Mouse (Mus musculus) kidney, embryonic 15.5 days (tissue): ENCODE results near the gene Krtap10-4. TPM values are rescaled to one million over a fixed set of nuclear protein-coding genes. Genes with fewer than 3 reads are reported as not detected.
"Not testable (repeated sequence)": the region's sequence is repeated elsewhere in the genome, so short reads cannot be mapped to it uniquely, and the experiment has no call there.

ENCODE experiments used
- ATAC-seq: fragments of 200-750 bp; cut with Nextera tagmentation; replicated peaks from 2 replicates; pipeline ENCODE4 v1.8.0; 2017; ENCODE audit warnings: moderate TSS enrichment; ENCODE audit not compliant: low FRiP score
- H3K27ac ChIP-seq: fragments of 300-500 bp; sonication (generic); 2 replicates; pipeline ENCODE4 v1.5.1; 2015; ENCODE audit warnings: mild to moderate bottlenecking, inconsistent platforms
- H3K27me3 ChIP-seq: fragments of 300-500 bp; sonication (generic); 2 replicates; pipeline ENCODE4 v1.6.1; 2015; ENCODE audit warnings: inconsistent platforms
- H3K36me3 ChIP-seq: fragments of 300-500 bp; sonication (generic); 2 replicates; pipeline ENCODE4 v1.6.1; 2015; ENCODE audit warnings: inconsistent platforms
- H3K4me1 ChIP-seq: fragments of 300-500 bp; sonication (generic); 2 replicates; pipeline ENCODE4 v1.6.1; 2015; ENCODE audit warnings: inconsistent platforms
- H3K4me2 ChIP-seq: fragments of 300-500 bp; sonication (generic); 2 replicates; pipeline ENCODE4 v1.6.1; 2015; ENCODE audit warnings: moderate library complexity, mild to moderate bottlenecking, inconsistent platforms
- H3K4me3 ChIP-seq: fragments of 300-500 bp; sonication (generic); replicated peaks from 2 replicates; pipeline ENCODE4 v1.5.1; 2015; ENCODE audit warnings: mild to moderate bottlenecking, inconsistent platforms
- H3K9ac ChIP-seq: fragments of 300-500 bp; sonication (generic); 2 replicates; pipeline ENCODE4 v1.6.1; 2015; ENCODE audit warnings: mild to moderate bottlenecking, inconsistent platforms
- H3K9me3 ChIP-seq: fragments of 300-500 bp; sonication (generic); replicated peaks from 2 replicates; pipeline ENCODE4 v1.6.1; 2016; ENCODE audit warnings: inconsistent platforms
- WGBS: fragments of 180-500 bp; shearing (Covaris S2); methylation state at CpG from one replicate; pipeline ENCODE4 v1.1.7; 2015; ENCODE audit warnings: mixed read lengths; 5-methylcytosine and 5-hydroxymethylcytosine counted together
- polyA plus RNA-seq: library from polyadenylated mRNA; unstranded; fragments of >200 nt; fragmentation: Nextera tagmentation; extraction: Ambion mirVana; gene quantifications from 2 replicates; pipeline ENCODE4 v1.2.1, GENCODE M21; 2015

Krtap10-4 gene
- polyA plus RNA-seq, 1 experiment from 2014 or later, result not detected

DNA sequence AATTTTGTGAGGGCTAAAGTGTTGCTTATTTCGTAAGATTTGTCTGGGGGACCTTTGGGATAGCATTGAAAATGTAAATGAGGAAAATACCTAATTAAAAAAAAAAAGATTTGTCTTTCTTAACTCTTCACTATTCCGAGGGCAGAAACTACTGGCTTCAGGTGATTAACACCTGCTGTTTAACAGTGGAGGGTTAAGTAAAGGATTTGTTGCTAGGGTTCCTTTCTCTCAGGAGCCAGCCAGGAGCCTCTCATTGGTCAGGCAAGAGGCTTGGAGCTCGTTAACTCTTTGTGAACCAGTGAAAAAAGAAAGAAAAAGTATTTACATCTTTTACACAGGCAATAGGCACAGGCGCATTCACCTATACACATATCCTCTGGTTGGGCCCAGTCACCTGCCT lies 7.7 kb downstream of the Krtap10-4 start:
- Histone ChIP-seq H3K27me3 (no peaks in the 10 kb centered on the region), H3K36me3 (no peaks in the 10 kb centered on the region), H3K9ac (no peak overlapping the region), H3K4me3 (no peak overlapping the region), H3K9me3 (no peaks in the 10 kb centered on the region), H3K4me1 (no peaks in the 10 kb centered on the region), H3K27ac (no peak overlapping the region), H3K4me2 (no peak overlapping the region)
- ATAC-seq, result no peak
- 51% methylated on average over 4 of the region's 4 CpGs for WGBS

DNA sequence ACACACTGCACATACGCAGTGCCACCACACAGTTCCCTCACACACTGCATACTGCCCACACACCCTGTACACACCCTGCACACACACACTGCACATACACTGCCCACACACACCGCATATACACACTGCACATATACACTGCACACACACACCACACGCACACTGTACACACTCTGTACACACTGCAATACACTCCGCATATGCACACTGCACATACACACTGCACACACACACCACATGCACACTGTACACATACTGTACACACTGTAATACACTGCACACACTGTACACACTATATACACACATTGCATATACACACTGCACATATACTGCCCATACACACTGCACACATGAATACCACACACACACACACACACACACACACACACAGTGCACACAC lies 8.4 kb downstream of the Krtap10-4 start:
- Histone ChIP-seq H3K9ac (no peak overlapping the region), H3K27ac (no peak overlapping the region), H3K4me3 (no peak overlapping the region), H3K36me3 (no peaks in the 10 kb centered on the region), H3K4me1 (no peaks in the 10 kb centered on the region), H3K4me2 (no peak overlapping the region), H3K9me3 (no peaks in the 10 kb centered on the region), H3K27me3 (no peaks in the 10 kb centered on the region)
- WGBS, result 96% methylated on average over 4 of the region's 4 CpGs
- no peak for ATAC-seq

DNA sequence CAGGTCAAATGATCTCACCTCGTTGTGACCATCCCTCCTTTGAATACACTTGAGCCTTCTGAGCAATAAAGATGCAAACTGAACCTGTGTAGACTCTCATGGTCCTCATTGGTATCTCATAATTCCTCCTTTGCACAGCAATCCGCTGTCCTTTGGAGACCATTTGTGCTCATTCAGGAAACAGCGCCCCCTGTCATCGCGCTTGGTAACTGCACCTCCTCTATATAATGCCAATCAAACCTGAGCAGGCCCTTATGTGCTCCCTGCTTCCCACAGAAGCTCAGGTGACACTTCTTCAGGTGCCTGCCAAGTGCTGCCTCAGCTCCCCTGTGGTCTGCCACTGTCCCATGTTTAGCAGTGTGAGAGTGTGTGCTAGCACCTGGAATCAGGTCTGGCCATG lies 11.4 kb downstream of the Krtap10-4 start:
- ATAC-seq, result no peak
- H3K27me3 ChIP-seq, result no peaks in the 10 kb centered on the region
- H3K36me3 ChIP-seq, result no peaks in the 10 kb centered on the region
- H3K4me3 ChIP-seq, result no peak overlapping the region
- H3K4me2 ChIP-seq, result no peak overlapping the region
- H3K4me1 ChIP-seq, result no peaks in the 10 kb centered on the region
- no peak overlapping the region for H3K27ac ChIP-seq
- no peaks in the 10 kb centered on the region for H3K9me3 ChIP-seq
- H3K9ac ChIP-seq, result no peak overlapping the region
- 30% methylated on average over 5 of the region's 5 CpGs for WGBS

DNA sequence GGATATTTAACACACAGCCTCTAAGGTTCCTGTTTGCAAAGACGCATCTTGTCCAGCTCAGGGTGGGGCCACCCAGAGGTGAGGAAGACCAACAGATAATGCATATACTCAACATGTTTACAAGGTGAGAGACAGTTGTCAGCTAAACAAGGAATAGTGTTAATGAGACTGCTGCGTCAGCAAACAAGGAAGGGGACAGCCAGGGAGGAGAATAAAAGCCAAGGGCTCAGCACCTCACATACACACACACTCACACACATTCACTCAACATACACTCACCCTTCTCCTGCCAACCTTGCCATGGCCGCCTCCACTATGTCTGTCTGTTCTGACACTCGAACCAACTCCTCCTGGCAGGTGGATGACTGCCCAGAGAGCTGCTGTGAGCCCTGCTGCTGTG lies 12.5 kb downstream of the Krtap10-4 start, which contains the start of gene Gm2696:
Gene Gm2696 (plus strand): TSS at position 301 of the 400 bp plus-strand sequence.
- Histone ChIP-seq H3K4me2 (no peak within 1 kb of the TSS), H3K27me3 (no peaks in the 10 kb centered on the region), H3K9me3 (no peaks in the 10 kb centered on the region), H3K4me1 (no peaks in the 10 kb centered on the region), H3K9ac (no peak within 1 kb of the TSS), H3K27ac (no peak within 1 kb of the TSS), H3K36me3 (no peaks in the 10 kb centered on the region), H3K4me3 (no peak within 1 kb of the TSS)
- ATAC-seq, result no peak
- 53% methylated on average over 4 of the region's 4 CpGs for WGBS

DNA sequence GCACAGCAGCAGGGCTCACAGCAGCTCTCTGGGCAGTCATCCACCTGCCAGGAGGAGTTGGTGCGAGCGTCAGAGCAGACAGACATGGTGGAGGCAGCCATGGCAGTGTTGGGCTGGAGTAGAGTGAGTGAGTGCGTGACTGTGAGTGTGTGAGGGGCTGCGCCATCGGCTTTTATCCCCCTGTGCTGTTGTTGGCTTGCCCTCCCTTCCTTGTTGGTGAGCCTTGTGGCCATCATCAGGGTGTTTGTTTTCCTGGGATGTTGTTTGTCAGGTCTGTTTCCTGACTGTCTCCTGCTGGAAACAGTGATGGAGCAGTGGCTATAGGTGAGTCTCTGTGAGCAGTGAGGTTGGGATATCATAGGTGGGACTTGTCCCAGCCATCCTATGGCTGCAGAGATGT lies 15.2 kb downstream of the Krtap10-4 start, which contains the start of gene Gm9507:
Gene Gm9507 (minus strand): TSS at position 101 of the 400 bp plus-strand sequence.
- H3K4me3 ChIP-seq, result no peak within 1 kb of the TSS
- no peaks in the 10 kb centered on the region for H3K4me1 ChIP-seq
- no peaks in the 10 kb centered on the region for H3K9me3 ChIP-seq
- no peaks in the 10 kb centered on the region for H3K36me3 ChIP-seq
- H3K27ac ChIP-seq, result no peak within 1 kb of the TSS
- no peak within 1 kb of the TSS for H3K4me2 ChIP-seq
- H3K9ac ChIP-seq, result no peak within 1 kb of the TSS
- no peak for ATAC-seq
- no peaks in the 10 kb centered on the region for H3K27me3 ChIP-seq
- WGBS, result 68% methylated on average over 5 of the region's 5 CpGs

DNA sequence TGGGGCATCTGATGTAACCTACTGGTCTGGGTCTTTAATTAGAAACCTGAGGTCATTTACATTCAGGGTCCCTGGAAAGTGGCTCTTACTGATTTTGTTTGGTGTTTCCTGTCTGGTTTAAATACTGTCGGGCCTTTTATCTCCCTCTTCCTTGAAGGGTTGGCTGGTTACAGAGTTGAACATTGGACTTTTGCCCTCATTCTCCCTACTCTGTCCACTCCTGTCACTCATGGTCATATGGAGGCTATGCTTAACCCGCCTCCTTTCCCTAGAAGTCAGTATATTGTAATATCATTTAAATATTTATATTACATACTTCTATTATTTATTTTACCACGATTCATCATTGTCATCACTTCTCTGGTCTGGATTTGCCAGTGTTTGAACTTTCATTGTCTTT lies 22.8 kb downstream of the Krtap10-4 start:
- no peak overlapping the region for H3K9ac ChIP-seq
- H3K36me3 ChIP-seq, result no peaks in the 10 kb centered on the region
- ATAC-seq, result no peak
- no peak overlapping the region for H3K4me3 ChIP-seq
- H3K9me3 ChIP-seq, result no peaks in the 10 kb centered on the region
- no peak overlapping the region for H3K27ac ChIP-seq
- no peaks in the 10 kb centered on the region for H3K4me1 ChIP-seq
- 84% methylated on average over 3 of the region's 3 CpGs for whole genome bisulfite sequencing
- H3K27me3 ChIP-seq, result no peaks in the 10 kb centered on the region
- H3K4me2 ChIP-seq, result no peak overlapping the region

DNA sequence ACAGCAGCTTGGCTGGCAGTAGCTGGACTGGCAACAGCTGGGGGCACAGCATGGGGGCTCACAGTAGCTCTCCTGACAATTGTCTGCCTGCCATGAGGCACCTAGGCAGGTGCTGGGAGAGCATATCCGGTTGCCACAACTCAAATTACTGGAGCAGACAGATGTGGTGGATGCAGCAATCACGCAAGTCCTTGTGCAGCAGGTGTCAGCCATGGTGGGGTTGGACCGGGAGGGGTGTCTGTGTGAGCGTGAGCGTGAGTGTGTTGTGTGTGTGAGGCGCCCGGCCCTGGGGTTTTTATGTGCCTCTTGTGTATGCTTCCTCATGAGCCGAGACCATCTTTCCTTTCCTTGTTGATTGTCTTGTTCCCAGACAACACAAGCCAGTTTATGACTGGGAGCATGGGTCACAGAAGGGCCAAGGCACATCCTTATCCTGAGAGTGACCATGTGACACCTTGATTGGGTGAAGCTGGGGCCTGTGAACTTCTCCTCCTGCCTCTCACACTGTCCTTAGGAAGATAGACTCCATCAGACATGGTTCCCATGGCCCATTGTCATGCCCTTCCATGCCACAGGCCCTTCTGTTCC lies 27.9 kb downstream of the Krtap10-4 start, which contains the start of gene Gm19668:
Gene Gm19668 (minus strand): TSS at position 213 of the 588 bp plus-strand sequence.
- no peak within 1 kb of the TSS for H3K4me2 ChIP-seq
- H3K4me1 ChIP-seq, result 0 out of 2 replicates have a peak, but pooled peaks cover 2% of the 10 kb centered on the region
- ATAC-seq, result no peak
- no peak within 1 kb of the TSS for H3K9ac ChIP-seq
- H3K9me3 ChIP-seq, result no peaks in the 10 kb centered on the region
- H3K36me3 ChIP-seq, result no peaks in the 10 kb centered on the region
- H3K27ac ChIP-seq, result no peak within 1 kb of the TSS
- no peaks in the 10 kb centered on the region for H3K27me3 ChIP-seq
- H3K4me3 ChIP-seq, result no peak within 1 kb of the TSS
- WGBS, result 46% methylated on average over 8 of the region's 8 CpGs

DNA sequence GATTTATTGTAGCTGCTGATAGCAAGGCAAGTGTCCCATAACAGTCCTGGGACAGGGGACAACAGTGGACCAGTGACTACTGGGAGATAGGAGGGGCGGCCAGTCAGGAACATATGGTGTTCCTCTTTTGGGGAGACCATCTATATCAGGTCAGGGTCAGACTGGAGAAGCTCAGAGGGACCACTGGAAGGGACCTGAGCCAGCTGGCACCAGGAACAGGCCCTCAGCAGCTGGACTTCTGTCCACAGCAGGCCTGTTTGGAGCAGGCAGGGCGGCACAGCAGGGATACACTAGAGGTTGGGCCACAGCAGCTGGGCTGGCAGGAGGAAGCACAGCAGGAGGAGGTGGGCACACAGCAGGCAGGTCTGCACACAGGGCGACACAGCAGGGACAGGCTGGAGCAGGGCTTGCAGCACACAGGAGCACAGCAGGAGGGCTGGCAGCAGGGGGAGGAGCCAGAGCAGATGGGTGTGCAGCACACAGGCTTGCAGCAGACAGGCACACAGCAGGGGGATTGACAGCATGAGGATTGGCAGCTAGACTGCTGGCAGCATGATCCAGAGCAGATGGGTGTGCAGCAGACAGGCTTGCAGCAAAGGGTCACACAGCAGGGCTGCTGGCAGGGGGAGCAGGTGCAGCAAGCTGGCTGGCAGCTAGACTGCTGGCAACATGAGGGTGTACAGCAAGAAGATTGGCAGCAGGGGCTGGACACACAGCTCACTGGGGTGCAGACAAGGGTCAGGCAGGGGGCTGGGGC lies 28.6 kb downstream of the Krtap10-4 start:
- H3K4me3 ChIP-seq, H3K9ac ChIP-seq, H3K36me3 ChIP-seq, ATAC-seq, H3K27ac ChIP-seq, H3K4me1 ChIP-seq, H3K9me3 ChIP-seq, H3K27me3 ChIP-seq, H3K4me2 ChIP-seq: not testable (repeated sequence)
- WGBS, result 47% methylated on average over 3 of the region's 3 CpGs

DNA sequence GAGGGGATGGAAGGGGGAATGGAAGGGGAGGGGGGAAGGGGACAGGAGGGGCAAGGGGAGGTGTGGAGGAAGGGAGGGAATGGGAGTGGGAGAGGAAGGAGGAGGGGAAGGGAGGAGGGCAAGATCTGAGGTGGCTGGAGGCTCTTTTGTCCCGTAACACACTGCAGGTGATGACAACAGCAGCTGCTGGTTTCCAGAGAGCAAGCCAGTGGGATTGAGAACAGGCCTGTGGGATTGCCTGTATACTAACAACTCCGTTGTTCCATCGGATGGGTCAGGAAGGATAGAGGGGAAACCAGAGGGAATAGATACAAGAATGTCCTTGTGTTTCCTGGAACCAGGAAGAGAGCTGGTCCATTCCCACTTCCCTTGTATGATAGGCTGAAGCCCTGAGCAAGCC lies 29.2 kb downstream of the Krtap10-4 start:
- no peak for ATAC-seq
- Histone ChIP-seq H3K27ac (no peak overlapping the region), H3K9me3 (no peaks in the 10 kb centered on the region), H3K36me3 (no peaks in the 10 kb centered on the region), H3K4me1 (0 out of 2 replicates have a peak, but pooled peaks cover 2% of the 10 kb centered on the region), H3K4me3 (no peak overlapping the region), H3K27me3 (no peaks in the 10 kb centered on the region), H3K4me2 (no peak overlapping the region), H3K9ac (no peak overlapping the region)
- 30% methylated on average over 3 of the region's 3 CpGs for WGBS

DNA sequence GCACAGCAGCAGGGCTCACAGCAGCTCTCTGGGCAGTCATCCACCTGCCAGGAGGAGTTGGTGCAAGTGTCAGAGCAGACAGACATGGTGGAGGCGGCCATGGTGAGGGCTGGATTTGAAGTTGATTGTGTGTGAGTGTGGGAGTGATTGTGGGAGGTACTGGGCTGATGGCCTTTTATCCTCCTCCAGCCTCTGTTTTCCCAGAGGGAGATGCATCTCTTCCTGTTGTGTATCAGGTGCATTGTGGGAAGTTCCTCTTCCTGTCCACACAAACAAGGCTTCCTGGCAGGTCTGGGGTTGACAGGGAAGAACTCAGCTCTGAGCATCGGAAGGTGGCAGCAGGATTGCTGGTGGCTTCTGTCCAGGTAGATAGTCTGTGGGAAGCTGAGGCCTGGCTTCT lies 31.9 kb downstream of the Krtap10-4 start, which contains the start of gene Gm9639:
Gene Gm9639 (minus strand): TSS at position 101 of the 400 bp plus-strand sequence.
- Histone ChIP-seq H3K27me3 (no peaks in the 10 kb centered on the region), H3K4me1 (0 out of 2 replicates have a peak, but pooled peaks cover 2% of the 10 kb centered on the region), H3K9ac (no peak within 1 kb of the TSS), H3K36me3 (no peaks in the 10 kb centered on the region), H3K4me3 (no peak within 1 kb of the TSS), H3K27ac (no peak within 1 kb of the TSS), H3K4me2 (no peak within 1 kb of the TSS), H3K9me3 (no peaks in the 10 kb centered on the region)
- no peak for ATAC-seq
- WGBS, result 39% methylated on average over 2 of the region's 2 CpGs

DNA sequence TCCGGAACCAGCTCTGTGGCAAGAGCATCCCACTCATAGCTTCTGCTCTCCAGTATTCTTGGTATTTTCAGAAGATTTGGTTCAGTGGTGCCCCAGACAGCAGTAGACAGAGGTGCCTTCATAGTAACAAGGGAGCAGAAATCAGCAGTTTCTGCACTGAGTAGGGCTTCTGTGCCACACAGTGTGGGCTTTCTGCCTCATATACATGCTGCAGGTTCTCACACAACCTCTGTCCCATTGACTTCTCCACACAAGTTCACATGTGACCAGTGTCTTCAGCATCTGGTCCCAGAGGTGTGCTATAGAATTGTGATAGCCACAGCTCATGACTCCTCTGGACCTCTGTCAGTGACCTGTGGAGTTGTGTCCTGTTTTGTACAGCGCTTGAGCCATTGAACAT lies 38.3 kb downstream of the Krtap10-4 start:
- no peak overlapping the region for H3K9ac ChIP-seq
- H3K36me3 ChIP-seq, result no peaks in the 10 kb centered on the region
- H3K4me1 ChIP-seq, result no peaks in the 10 kb centered on the region
- ATAC-seq, result no peak
- no peak overlapping the region for H3K4me3 ChIP-seq
- H3K9me3 ChIP-seq, result no peaks in the 10 kb centered on the region
- 61% methylated on average over 2 of the region's 2 CpGs for WGBS
- H3K27me3 ChIP-seq, result no peaks in the 10 kb centered on the region
- no peak overlapping the region for H3K27ac ChIP-seq
- no peak overlapping the region for H3K4me2 ChIP-seq

DNA sequence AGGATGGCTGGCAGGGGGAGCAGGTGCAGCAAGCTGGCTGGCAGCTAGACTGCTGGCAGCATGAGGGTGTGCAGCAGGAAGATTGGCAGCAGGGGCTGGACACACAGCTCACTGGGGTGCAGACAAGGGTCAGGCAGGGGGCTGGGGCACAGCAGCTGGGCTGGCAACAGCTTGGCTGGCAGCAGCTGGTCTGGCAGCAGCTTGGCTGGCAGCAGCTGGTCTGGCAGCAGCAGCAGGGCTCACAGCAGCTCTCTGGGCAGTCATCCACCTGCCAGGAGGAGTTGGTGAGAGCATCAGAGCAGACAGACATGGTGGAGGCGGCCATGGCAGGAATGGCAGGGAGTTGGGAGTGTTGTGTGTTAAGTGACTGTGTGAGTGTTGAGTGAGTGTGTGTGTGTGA lies 39.0 kb downstream of the Krtap10-4 start, which contains the start of gene Gm7137:
Gene Gm7137 (minus strand): TSS at position 325 of the 400 bp plus-strand sequence.
- not testable (repeated sequence) for ATAC-seq, H3K27me3 ChIP-seq, H3K9me3 ChIP-seq, H3K9ac ChIP-seq, H3K36me3 ChIP-seq, H3K4me1 ChIP-seq, H3K4me3 ChIP-seq, H3K27ac ChIP-seq, H3K4me2 ChIP-seq
- WGBS, result 68% methylated on average over 1 of the region's 1 CpGs
